Mouse (Mus musculus): ENCODE results near the gene Kcnb1.

Kcnb1 gene

GRCm38 (mm10) chr2:167130050-167130770 lies 59.7 kb downstream of the Kcnb1 start:
- in situ Hi-C loops (cut with MboI; ENCODE audit: low sequenced_read_pairs) = no loop called here

GRCm38 (mm10) chr2:167129608-167129955 lies 60.4 kb downstream of the Kcnb1 start:
- in situ Hi-C loops (cut with MboI; ENCODE audit: low sequenced_read_pairs) = no loop called here

- in situ Hi-C loops (cut with MboI; ENCODE audit: low sequenced_read_pairs) = no loop called here
Measured at GRCm38 (mm10) chr2:167128699-167129607, 61.0 kb downstream of the Kcnb1 start.

GRCm38 (mm10) chr2:167127404-167127803 lies 62.6 kb downstream of the Kcnb1 start:
- in situ Hi-C loops (cut with MboI; ENCODE audit: low sequenced_read_pairs) = no loop called here

GRCm38 (mm10) chr2:167125781-167126180 lies 64.2 kb downstream of the Kcnb1 start:
- in situ Hi-C loops (cut with MboI; ENCODE audit: low sequenced_read_pairs) = no loop called here

GRCm38 (mm10) chr2:167123936-167124335 lies 66.0 kb downstream of the Kcnb1 start:
- in situ Hi-C loops (cut with MboI; ENCODE audit: low sequenced_read_pairs) = no loop called here

GRCm38 (mm10) chr2:167122737-167123136 lies 67.2 kb downstream of the Kcnb1 start:
- in situ Hi-C loops (cut with MboI; ENCODE audit: low sequenced_read_pairs) = no loop called here

- in situ Hi-C loops (cut with MboI; ENCODE audit: low sequenced_read_pairs) = no loop called here
Measured at GRCm38 (mm10) chr2:167121996-167122395, 68.0 kb downstream of the Kcnb1 start.

- in situ Hi-C loops (cut with MboI; ENCODE audit: low sequenced_read_pairs) = no loop called here
Measured at GRCm38 (mm10) chr2:167121228-167121627, 68.7 kb downstream of the Kcnb1 start.

- in situ Hi-C loops (cut with MboI; ENCODE audit: low sequenced_read_pairs) = no loop called here
Measured at GRCm38 (mm10) chr2:167120186-167120830, 69.6 kb downstream of the Kcnb1 start.

GRCm38 (mm10) chr2:167118046-167118445 lies 71.9 kb downstream of the Kcnb1 start:
- in situ Hi-C loops (cut with MboI; ENCODE audit: low sequenced_read_pairs) = no loop called here

GRCm38 (mm10) chr2:167112737-167113136 lies 77.2 kb downstream of the Kcnb1 start:
- in situ Hi-C loops (cut with MboI; ENCODE audit: low sequenced_read_pairs) = no loop called here

GRCm38 (mm10) chr2:167112259-167112658 lies 77.7 kb downstream of the Kcnb1 start:
- in situ Hi-C loops (cut with MboI; ENCODE audit: low sequenced_read_pairs) = no loop called here

GRCm38 (mm10) chr2:167109506-167109905 lies 80.4 kb downstream of the Kcnb1 start:
- in situ Hi-C loops (cut with MboI; ENCODE audit: low sequenced_read_pairs) = no loop called here

- in situ Hi-C loops (cut with MboI; ENCODE audit: low sequenced_read_pairs) = no loop called here
Measured at GRCm38 (mm10) chr2:167103546-167103945, 86.4 kb downstream of the Kcnb1 start.

- in situ Hi-C loops (cut with MboI; ENCODE audit: low sequenced_read_pairs) = no loop called here
Measured at GRCm38 (mm10) chr2:167101743-167102441, 88.1 kb downstream of the Kcnb1 start.

- in situ Hi-C loops (cut with MboI; ENCODE audit: low sequenced_read_pairs) = no loop called here
Measured at GRCm38 (mm10) chr2:167094688-167095087, 95.3 kb downstream of the Kcnb1 start.

- in situ Hi-C loops (cut with MboI; ENCODE audit: low sequenced_read_pairs) = no loop called here
Measured at GRCm38 (mm10) chr2:167093171-167093900, 96.6 kb downstream of the Kcnb1 start.

- in situ Hi-C loops (cut with MboI; ENCODE audit: low sequenced_read_pairs) = no loop called here
Measured at GRCm38 (mm10) chr2:167090271-167090670, 99.7 kb downstream of the Kcnb1 start.

- in situ Hi-C loops (cut with MboI; ENCODE audit: low sequenced_read_pairs) = no loop called here
Measured at GRCm38 (mm10) chr2:167086836-167087235, 103.1 kb downstream of the Kcnb1 start.
